Mouse (Mus musculus): Measurements from ENCODE around the gene Zfpl1. TPM values are rescaled to one million over a fixed set of nuclear protein-coding genes. Genes with fewer than 3 reads are reported as not detected.
"Not testable (repeated sequence)": the region's sequence is repeated elsewhere in the genome, so short reads cannot be mapped to it uniquely, and the experiment has no call there.

Zfpl1 gene
- polyA plus RNA-seq, 1 experiment from 2014 or later: 59.4 TPM

DNA sequence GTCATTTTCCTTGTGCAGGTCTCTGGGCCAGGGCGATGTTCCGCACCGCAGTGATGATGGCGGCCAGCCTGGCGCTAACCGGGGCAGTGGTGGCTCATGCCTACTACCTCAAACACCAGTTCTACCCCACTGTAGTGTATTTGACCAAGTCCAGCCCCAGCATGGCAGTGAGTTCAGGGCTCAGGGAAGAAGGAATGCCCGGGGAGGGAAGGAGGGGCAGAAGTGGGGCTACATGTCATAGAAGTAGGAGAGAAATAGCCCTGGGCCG is 36.9 kb downstream of the Zfpl1 start:
- in situ Hi-C loops (cut with MboI; ENCODE audit: low pct_unique_long_range_greater_than_20kb): no loop called here
- H3K27me3 ChIP-seq: no peaks in the 10 kb centered on the region
- ATAC-seq (no peak), DNase-seq (ENCODE audit: low read depth, low spot score) (no peak)
- TF ChIP-seq CTCF (IDR thresholded peaks at IDR 0.05): no peak
- POLR2A ChIA-PET: no interaction called here
- CTCF ChIA-PET: no interaction called here

DNA sequence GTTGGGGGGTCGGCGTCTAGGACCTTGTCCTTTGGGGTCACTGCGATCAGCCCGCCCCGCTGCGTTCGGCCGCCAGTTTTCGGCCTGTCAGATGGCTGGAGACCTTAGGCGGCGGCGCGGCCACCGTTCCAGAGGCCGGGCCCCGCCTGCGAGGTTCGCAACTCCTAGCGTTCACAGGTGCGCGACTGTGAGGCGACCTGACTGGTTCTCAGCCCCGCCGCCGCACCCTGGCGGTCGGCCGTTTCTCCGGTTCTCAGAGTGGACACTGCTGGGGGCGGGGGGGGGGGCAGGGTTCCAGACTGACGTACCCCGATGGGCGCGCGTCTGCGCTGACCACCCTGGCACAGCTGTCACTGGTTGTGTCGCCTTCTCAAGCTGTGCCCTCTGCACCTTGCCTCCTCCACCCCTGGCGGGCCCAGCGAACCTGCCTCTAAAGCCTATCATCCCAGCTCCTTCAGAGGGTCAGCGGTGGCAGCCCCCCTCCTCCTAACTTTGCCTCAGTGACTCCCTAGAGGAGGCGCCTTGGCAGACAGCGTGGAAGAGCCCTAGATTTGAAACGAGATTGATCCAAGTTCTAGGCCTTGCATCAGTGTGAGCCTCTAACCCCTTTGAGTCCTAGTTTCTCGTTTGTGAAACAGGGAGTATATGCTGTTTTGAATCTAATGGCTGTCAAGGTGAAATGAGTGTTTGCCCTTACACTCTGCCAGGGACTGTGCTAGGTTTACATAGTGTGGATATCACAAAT is 37.4 kb downstream of the Zfpl1 start:
- CTCF ChIA-PET: interaction anchor here (1.7 to 3.4 kb wide), 2 partner anchors 19 to 82 kb away, joined by 5 to 13 read pairs; partner anchors contain the start of gene Pola2
- POLR2A ChIA-PET: interaction anchor here (0.9 to 1.8 kb wide), 3 partner anchors 13 to 192 kb away, joined by 3 to 15 read pairs (median 4); partner anchors contain the start of genes Pola2 and Znhit2
- H3K27me3 ChIP-seq: no peaks in the 10 kb centered on the region
- ATAC-seq: peak; percentile 3
- DNase-seq (ENCODE audit: low read depth, low spot score): no peak
- in situ Hi-C loops (cut with MboI; ENCODE audit: low pct_unique_long_range_greater_than_20kb): no loop called here
- TF ChIP-seq CTCF (IDR thresholded peaks at IDR 0.05): no peak

GRCm38 (mm10) chr19:6046294-6047153 is 38.2 kb downstream of the Zfpl1 start, which contains the start of gene Syvn1:
Syvn1 (plus strand) TSS chr19:6046576.
- POLR2A ChIA-PET: interaction anchor here (0.6 to 1.8 kb wide), 11 partner anchors 9 to 223 kb away, joined by 3 to 15 read pairs (median 4); partner anchors contain the start of genes Capn1, Fau, Mrpl49 and Pola2
- in situ Hi-C loops (cut with MboI; ENCODE audit: low pct_unique_long_range_greater_than_20kb): no loop called here
- no peak for TF ChIP-seq CTCF (IDR thresholded peaks at IDR 0.05)
- peak; percentile 86 for ATAC-seq
- H3K27me3 ChIP-seq: no peaks in the 10 kb centered on the region
- CTCF ChIA-PET: interaction anchor here (1.1 to 3.4 kb wide), 3 partner anchors 8 to 81 kb away, joined by 3 to 13 read pairs (median 5); partner anchors contain the start of gene Pola2
- DNase-seq (ENCODE audit: low read depth, low spot score): peak; percentile 96

- no peak for TF ChIP-seq CTCF (IDR thresholded peaks at IDR 0.05)
- no peaks in the 10 kb centered on the region for H3K27me3 ChIP-seq
- ATAC-seq (no peak), DNase-seq (ENCODE audit: low read depth, low spot score) (no peak)
- in situ Hi-C loops (cut with MboI; ENCODE audit: low pct_unique_long_range_greater_than_20kb): no loop called here
- ChIA-PET POLR2A (interaction anchor here (0.7 to 1.8 kb wide), 9 partner anchors 8 to 222 kb away, joined by 3 to 15 read pairs (median 4); partner anchors contain the start of genes Capn1, Fau, Mrpl49 and Pola2), CTCF (interaction anchor here (1.1 to 3.4 kb wide), 3 partner anchors 9 to 80 kb away, joined by 3 to 13 read pairs (median 5); partner anchors contain the start of gene Pola2)
Measured at GRCm38 (mm10) chr19:6045366-6046293, 39.1 kb downstream of the Zfpl1 start.

GRCm38 (mm10) chr19:6044102-6044501 is 40.7 kb downstream of the Zfpl1 start:
- DNase-seq (ENCODE audit: low read depth, low spot score); H3K27me3 ChIP-seq; in situ Hi-C loops (cut with MboI; ENCODE audit: low pct_unique_long_range_greater_than_20kb); POLR2A ChIA-PET; ATAC-seq: not testable (repeated sequence)
- CTCF ChIA-PET: interaction anchor here (3.4 kb wide), 1 partner anchor 79 kb away, joined by 13 read pairs; the partner anchor contains the start of gene Pola2

GRCm38 (mm10) chr19:6042293-6042692 is 42.5 kb downstream of the Zfpl1 start:
- in situ Hi-C loops (cut with MboI; ENCODE audit: low pct_unique_long_range_greater_than_20kb): no loop called here
- H3K27me3 ChIP-seq: no peaks in the 10 kb centered on the region
- POLR2A ChIA-PET: no interaction called here
- no peak for DNase-seq (ENCODE audit: low read depth, low spot score)
- ATAC-seq: no peak
- CTCF ChIA-PET: no interaction called here
- no peak for TF ChIP-seq CTCF (IDR thresholded peaks at IDR 0.05)

GRCm38 (mm10) chr19:6040002-6040401 is 44.8 kb downstream of the Zfpl1 start:
- in situ Hi-C loops (cut with MboI; ENCODE audit: low pct_unique_long_range_greater_than_20kb): no loop called here
- CTCF ChIA-PET: no interaction called here
- H3K27me3 ChIP-seq: no peaks in the 10 kb centered on the region

GRCm38 (mm10) chr19:6038326-6038725 is 46.4 kb downstream of the Zfpl1 start:
- TF ChIP-seq CTCF (IDR thresholded peaks at IDR 0.05): no peak
- ChIA-PET POLR2A (interaction anchor here (0.7 to 1.6 kb wide), 4 partner anchors 8 to 79 kb away, joined by 3 to 4 read pairs (median 4); partner anchors contain the start of gene Syvn1), CTCF (interaction anchor here (1.2 kb wide), 1 partner anchor 20 kb away, joined by 5 read pairs; no protein-coding TSS in a partner anchor)
- no peaks in the 10 kb centered on the region for H3K27me3 ChIP-seq
- in situ Hi-C loops (cut with MboI; ENCODE audit: low pct_unique_long_range_greater_than_20kb): no loop called here
- DNase-seq (ENCODE audit: low read depth, low spot score): no peak
- no peak for ATAC-seq

More at GRCm38 (mm10) chr19:6040002-6040401, 44.8 kb downstream of the Zfpl1 start:
- DNase-seq (ENCODE audit: low read depth, low spot score): no peak
- POLR2A ChIA-PET: no interaction called here
- TF ChIP-seq CTCF (IDR thresholded peaks at IDR 0.05): no peak
- ATAC-seq: no peak

DNA sequence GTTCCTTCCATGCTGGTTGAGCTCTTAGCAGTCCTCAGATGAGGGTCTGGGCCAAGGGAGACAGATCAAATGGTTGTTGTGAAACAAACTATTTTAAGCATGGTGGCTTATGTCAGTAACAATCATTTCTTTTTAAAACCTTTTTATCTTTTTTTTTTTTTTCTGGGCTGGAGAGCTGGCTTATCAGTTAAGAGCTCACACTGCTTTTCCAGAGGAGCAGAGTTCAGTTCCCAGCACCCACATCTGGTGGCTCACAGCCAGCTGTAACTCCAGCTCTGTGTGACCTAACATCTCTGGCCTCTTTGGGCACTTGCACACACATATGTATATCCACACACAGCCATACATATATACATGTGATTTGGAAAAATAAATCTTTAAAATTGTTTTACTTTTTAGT is 47.1 kb downstream of the Zfpl1 start:
- in situ Hi-C loops (cut with MboI; ENCODE audit: low pct_unique_long_range_greater_than_20kb): no loop called here
- POLR2A ChIA-PET: interaction anchor here (0.7 to 1.6 kb wide), 3 partner anchors 9 to 74 kb away, joined by 3 to 4 read pairs (median 3); partner anchors contain the start of gene Syvn1
- no peak for ATAC-seq
- no peak for DNase-seq (ENCODE audit: low read depth, low spot score)
- no peak for TF ChIP-seq CTCF (IDR thresholded peaks at IDR 0.05)
- CTCF ChIA-PET: no interaction called here
- no peaks in the 10 kb centered on the region for H3K27me3 ChIP-seq

Measured in Patski (cell line).